Mouse (Mus musculus) intestine, postnatal 0 days (tissue): ENCODE measurements around the gene Tcf15. TPM values are rescaled to one million over a fixed set of nuclear protein-coding genes. Genes with fewer than 3 reads are reported as not detected.

Source experiments
- ATAC-seq: fragments of 200-750 bp; cut with Nextera tagmentation; 2 replicates; pipeline ENCODE4 v1.8.0; 2017; ENCODE audit warnings: mild to moderate bottlenecking, moderate TSS enrichment, moderate library complexity
- H3K27ac ChIP-seq: fragments of 300-500 bp; sonication (generic); 2 replicates; pipeline ENCODE4 v1.5.1; 2014; ENCODE audit warnings: mild to moderate bottlenecking, low read depth, low read length, moderate library complexity
- H3K27me3 ChIP-seq: fragments of 300-500 bp; sonication (generic); replicated peaks from 2 replicates; pipeline ENCODE4 v1.6.1; 2014; ENCODE audit warnings: low read length, mixed read lengths; ENCODE audit not compliant: control insufficient read depth, insufficient read depth
- H3K36me3 ChIP-seq: fragments of 300-500 bp; sonication (generic); 2 replicates; pipeline ENCODE4 v1.6.1; 2014; ENCODE audit warnings: mild to moderate bottlenecking, moderate library complexity; ENCODE audit not compliant: control insufficient read depth, insufficient read depth
- H3K4me1 ChIP-seq: fragments of 300-500 bp; sonication (generic); replicated peaks from 2 replicates; pipeline ENCODE4 v1.6.1; 2014; ENCODE audit warnings: antibody characterized with exemption, low read length, mixed read lengths; ENCODE audit not compliant: control insufficient read depth, insufficient read depth
- H3K4me2 ChIP-seq: fragments of 300-500 bp; sonication (generic); replicated peaks from 2 replicates; pipeline ENCODE4 v1.6.1; 2014; ENCODE audit warnings: low read depth, mild to moderate bottlenecking, moderate library complexity
- H3K4me3 ChIP-seq: fragments of 300-500 bp; sonication (generic); 2 replicates; pipeline ENCODE4 v1.5.1; 2014; ENCODE audit warnings: low read depth, low read length
- H3K9ac ChIP-seq: fragments of 300-500 bp; sonication (generic); 2 replicates; pipeline ENCODE4 v1.6.1; 2014; ENCODE audit warnings: mild to moderate bottlenecking, low read depth, low read length
- H3K9me3 ChIP-seq: fragments of 300-500 bp; sonication (generic); 2 replicates; pipeline ENCODE4 v1.6.1; 2016; ENCODE audit warnings: mixed run types; ENCODE audit not compliant: control insufficient read depth
- CTCF ChIP-seq: sonication (generic); IDR thresholded peaks from 2 replicates; pipeline ENCODE4 v1.5.1; 2016; ENCODE audit warnings: low read depth, mild to moderate bottlenecking, control low read depth, antibody characterized with exemption, moderate library complexity
- WGBS: fragments of 180-500 bp; shearing (Covaris S2); extraction: QIAGEN DNeasy Blood & Tissue Kit; methylation state at CpG from one replicate; pipeline ENCODE4 v1.1.7; 2014; 5-methylcytosine and 5-hydroxymethylcytosine counted together
- polyA plus RNA-seq: library from polyadenylated mRNA; unstranded; fragments of >200 nt; fragmentation: Nextera tagmentation; extraction: Ambion mirVana; gene quantifications from 2 replicates; pipeline ENCODE4 v1.2.1, GENCODE M21; 2015

Gene Tcf15
- polyA plus RNA-seq, 1 experiment from 2014 or later = 3.2 TPM

GRCm38 (mm10) chr2:152117694-152118093 is 25.7 kb upstream of the Tcf15 start:
- ATAC-seq = no peak
- TF ChIP-seq CTCF = no peak
- Histone ChIP-seq H3K9ac (no peak overlapping the region), H3K36me3 (no peaks in the 10 kb centered on the region), H3K27ac (no peak overlapping the region), H3K9me3 (no peaks in the 10 kb centered on the region), H3K4me2 (no peak overlapping the region), H3K4me3 (no peak overlapping the region), H3K4me1 (no peaks in the 10 kb centered on the region), H3K27me3 (0 out of 2 replicates have a peak, but pooled peaks cover 6% of the 10 kb centered on the region)
- 78% methylated on average over 7 of the region's 7 CpGs for WGBS

- Histone ChIP-seq H3K9ac (no peak overlapping the region), H3K4me1 (no peaks in the 10 kb centered on the region), H3K27ac (no peak overlapping the region), H3K9me3 (no peaks in the 10 kb centered on the region), H3K4me3 (no peak overlapping the region), H3K36me3 (no peaks in the 10 kb centered on the region), H3K4me2 (no peak overlapping the region), H3K27me3 (0 out of 2 replicates have a peak, but pooled peaks cover 6% of the 10 kb centered on the region)
- no peak for ATAC-seq
- no peak for TF ChIP-seq CTCF
- 55% methylated on average over 6 of the region's 6 CpGs for WGBS
Measured at GRCm38 (mm10) chr2:152119228-152119865, 24.0 kb upstream of the Tcf15 start.

DNA sequence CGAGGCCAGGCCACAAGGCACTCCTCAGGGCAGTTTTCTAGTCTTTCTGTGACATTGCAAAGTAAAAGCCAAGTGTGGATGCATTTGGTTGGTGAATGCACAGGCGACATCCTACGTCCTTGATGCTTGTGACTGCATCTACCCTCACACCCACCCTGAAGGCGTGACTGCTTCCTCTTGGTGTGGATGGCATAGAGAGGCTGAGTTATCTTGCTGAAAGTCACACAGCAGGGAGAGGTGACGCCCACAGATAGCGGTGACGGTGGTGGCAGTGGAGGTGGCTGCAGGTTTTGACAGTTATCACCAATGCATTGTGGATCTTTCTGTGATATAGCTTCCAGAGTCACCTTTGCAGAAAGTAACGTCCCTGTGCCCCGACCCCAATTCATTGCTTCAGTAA is 20.5 kb upstream of the Tcf15 start:
- ATAC-seq = no peak
- no peak for TF ChIP-seq CTCF
- H3K27ac ChIP-seq = no peak overlapping the region
- H3K27me3 ChIP-seq = no peaks in the 10 kb centered on the region
- H3K36me3 ChIP-seq = no peaks in the 10 kb centered on the region
- H3K4me1 ChIP-seq = no peaks in the 10 kb centered on the region
- no peak overlapping the region for H3K4me3 ChIP-seq
- no peak overlapping the region for H3K4me2 ChIP-seq
- no peak overlapping the region for H3K9ac ChIP-seq
- WGBS = 56% methylated on average over 9 of the region's 9 CpGs
- no peaks in the 10 kb centered on the region for H3K9me3 ChIP-seq

DNA sequence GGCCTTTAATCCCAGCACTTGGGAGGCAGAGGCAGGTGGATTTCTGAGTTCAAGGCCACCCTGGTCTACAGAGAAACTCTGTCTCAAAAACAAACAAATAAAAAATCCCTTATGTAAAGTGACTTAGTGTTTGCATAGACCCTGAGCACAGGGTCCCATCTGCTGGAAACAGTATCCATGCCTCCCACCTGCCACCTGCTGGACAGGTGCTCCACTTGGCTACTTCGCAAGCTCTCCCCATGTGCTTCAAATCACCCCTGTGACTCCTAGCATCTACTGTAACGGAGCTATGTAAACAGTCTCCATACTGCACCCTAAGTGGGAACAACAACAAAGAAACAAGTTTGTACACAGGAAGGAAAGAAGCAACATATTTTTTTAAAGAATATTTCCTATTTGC is 14.8 kb upstream of the Tcf15 start:
- ATAC-seq = no peak

DNA sequence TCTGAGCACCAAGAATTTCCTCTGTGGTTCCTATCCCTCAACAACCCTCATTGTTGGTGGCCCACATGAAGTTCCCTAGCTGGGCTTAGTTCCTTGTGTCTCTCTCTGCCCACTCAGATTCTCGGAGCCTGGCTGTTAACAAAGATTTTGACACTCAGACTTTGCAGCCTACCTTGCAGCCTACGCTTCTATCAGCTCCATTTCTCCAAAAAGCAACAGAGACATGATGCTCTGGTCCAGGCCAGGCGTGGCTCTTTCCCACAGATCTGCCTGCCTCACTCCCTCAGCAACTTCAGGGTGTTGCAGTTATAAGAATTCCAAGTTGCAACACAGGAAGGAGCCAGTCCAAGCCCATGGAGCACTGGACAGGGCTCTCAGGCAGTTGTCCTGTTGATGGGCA is 13.6 kb upstream of the Tcf15 start:
- Histone ChIP-seq H3K4me3 (no peak overlapping the region), H3K27me3 (no peaks in the 10 kb centered on the region), H3K9me3 (no peaks in the 10 kb centered on the region), H3K36me3 (no peaks in the 10 kb centered on the region), H3K9ac (no peak overlapping the region), H3K4me1 (no peaks in the 10 kb centered on the region), H3K27ac (no peak overlapping the region), H3K4me2 (no peak overlapping the region)
- no peak for TF ChIP-seq CTCF
- no peak for ATAC-seq
- 73% methylated on average over 3 of the region's 3 CpGs for WGBS

More for the DNA sequence above, 14.8 kb upstream of the Tcf15 start:
- Histone ChIP-seq H3K4me2 (no peak overlapping the region), H3K9me3 (no peaks in the 10 kb centered on the region), H3K9ac (no peak overlapping the region), H3K36me3 (no peaks in the 10 kb centered on the region), H3K27ac (no peak overlapping the region), H3K27me3 (no peaks in the 10 kb centered on the region), H3K4me3 (no peak overlapping the region), H3K4me1 (no peaks in the 10 kb centered on the region)
- TF ChIP-seq CTCF = peak; percentile 60
- WGBS = 57% methylated on average over 2 of the region's 2 CpGs

DNA sequence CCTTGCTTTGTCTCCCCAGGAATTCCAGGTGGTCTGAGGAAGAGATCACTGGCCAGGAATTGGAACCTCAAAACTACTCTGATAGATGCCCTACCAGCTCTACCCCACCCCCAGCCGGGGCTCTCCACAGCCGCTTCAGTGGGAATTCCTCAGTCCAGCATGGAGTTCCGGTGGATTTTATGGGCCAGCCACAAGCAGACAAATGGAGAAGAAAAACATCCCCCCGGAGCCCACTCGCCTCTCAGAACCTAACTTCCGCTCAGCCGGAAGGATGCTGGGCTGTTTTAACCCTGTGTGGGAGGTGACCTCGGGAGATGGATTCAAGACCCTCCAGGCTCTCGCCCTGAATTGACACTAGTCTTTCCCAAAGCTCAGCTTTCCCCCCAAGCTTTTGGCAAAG is 11.3 kb upstream of the Tcf15 start:
- Histone ChIP-seq H3K4me2 (no peak overlapping the region), H3K9me3 (no peaks in the 10 kb centered on the region), H3K4me1 (no peaks in the 10 kb centered on the region), H3K27ac (no peak overlapping the region), H3K9ac (no peak overlapping the region), H3K36me3 (no peaks in the 10 kb centered on the region), H3K4me3 (no peak overlapping the region), H3K27me3 (no peaks in the 10 kb centered on the region)
- no peak for TF ChIP-seq CTCF
- no peak for ATAC-seq
- 59% methylated on average over 9 of the region's 9 CpGs for WGBS
